Mouse (Mus musculus): ENCODE measurements at regions not wholly inside any gene's neighbourhood (a gene's known extent, or its start where the extent isn't known, plus 50 kb on each side); places are given as distances from the start of the nearest gene placed in this dataset.

- H3K9me3 ChIP-seq (replicated peaks; ENCODE audit: control insufficient read depth, low read length, poor library complexity, severe bottlenecking): peaks cover 4% of the 10 kb centered on the region
- ATAC-seq: peak; percentile 88
- H3K9ac ChIP-seq (ENCODE audit: low read depth, low read length): peak overlapping the region; percentile 38
- H3K27me3 ChIP-seq (ENCODE audit: control insufficient read depth, insufficient read depth, low read depth, low read length): no peaks in the 10 kb centered on the region
- peaks cover 6% of the 10 kb centered on the region; the same call in 1 of the 2 replicates for H3K4me1 ChIP-seq (ENCODE audit: control insufficient read depth, insufficient read depth, low read length)
- H3K27ac ChIP-seq (ENCODE audit: low read length): peak overlapping the region; percentile 58; the same call in 1 of the 2 replicates
- WGBS: 7% methylated on average over 9 of the region's 9 CpGs
- 0 out of 2 replicates have a peak overlapping the region, but pooled peaks have one; percentile 14 for H3K4me2 ChIP-seq (ENCODE audit: low read length)
- no peaks in the 10 kb centered on the region for H3K36me3 ChIP-seq (ENCODE audit: control insufficient read depth, insufficient read depth, low read length)
- H3K4me3 ChIP-seq (ENCODE audit: low read depth, low read length): no peak overlapping the region
These were observed 949.7 kb downstream of the Mrps31 start for GRCm38 (mm10) chr8:23360850-23361274.
